Mouse (Mus musculus) frontal cortex, adult (tissue): ENCODE measurements at regions not wholly inside any gene's neighbourhood (a gene's known extent, or its start where the extent isn't known, plus 50 kb on each side); places are given as distances from the start of the nearest gene placed in this dataset.
A peak's percentile ranks its signal among the peaks of the same experiment; 100 is the strongest.

Experiments used
- ATAC-seq: cut with Nextera tagmentation; 2 replicates; pipeline ENCODE4 v1.9.2; 2017; ENCODE audit warnings: mild to moderate bottlenecking, moderate library complexity, mixed read lengths; ENCODE audit not compliant: low TSS enrichment

- ATAC-seq: no peak
These were observed 132.6 kb upstream of the Jade1 start for GRCm38 (mm10) chr3:41422615-41423579.

- no peak for ATAC-seq
These were observed 141.8 kb upstream of the Jade1 start for GRCm38 (mm10) chr3:41413771-41414170.

- no peak for ATAC-seq
These were observed 142.8 kb upstream of the Jade1 start for GRCm38 (mm10) chr3:41412698-41413097.

- peak; percentile 64 for ATAC-seq
These were observed 146.5 kb upstream of the Jade1 start for GRCm38 (mm10) chr3:41408821-41409737.

- ATAC-seq: peak; percentile 87
These were observed 147.1 kb upstream of the Jade1 start for GRCm38 (mm10) chr3:41408423-41408820.

GRCm38 (mm10) chr3:41407988-41408387 lies 147.5 kb upstream of the Jade1 start:
- ATAC-seq: no peak

- no peak for ATAC-seq
These were observed 148.0 kb upstream of the Jade1 start for GRCm38 (mm10) chr3:41407520-41407919.

- ATAC-seq: no peak
These were observed 153.7 kb upstream of the Jade1 start for GRCm38 (mm10) chr3:41401881-41402280.

- ATAC-seq: no peak
These were observed 165.7 kb upstream of the Jade1 start for GRCm38 (mm10) chr3:41389868-41390267.

- no peak for ATAC-seq
These were observed 167.9 kb upstream of the Jade1 start for GRCm38 (mm10) chr3:41387469-41388212.

- no peak for ATAC-seq
These were observed 169.2 kb upstream of the Jade1 start for GRCm38 (mm10) chr3:41386299-41386698.

GRCm38 (mm10) chr3:41384410-41384809 lies 171.1 kb upstream of the Jade1 start:
- ATAC-seq: no peak

GRCm38 (mm10) chr3:41378576-41378975 lies 177.0 kb upstream of the Jade1 start:
- ATAC-seq: no peak

- ATAC-seq: peak; percentile 34
These were observed 177.6 kb upstream of the Jade1 start for GRCm38 (mm10) chr3:41377826-41378406.

- no peak for ATAC-seq
These were observed 178.5 kb upstream of the Jade1 start for GRCm38 (mm10) chr3:41376848-41377582.

- no peak for ATAC-seq
These were observed 180.2 kb upstream of the Jade1 start for GRCm38 (mm10) chr3:41375230-41375930.

GRCm38 (mm10) chr3:41373198-41373597 lies 182.3 kb upstream of the Jade1 start:
- ATAC-seq: no peak

- ATAC-seq: no peak
These were observed 187.0 kb upstream of the Jade1 start for GRCm38 (mm10) chr3:41368351-41369101.

GRCm38 (mm10) chr3:41366764-41367163 lies 188.8 kb upstream of the Jade1 start:
- no peak for ATAC-seq
